Mouse (Mus musculus) heart, embryonic 15.5 days (tissue): ENCODE data around the gene Psmb5. TPM values are rescaled to one million over a fixed set of nuclear protein-coding genes. Genes with fewer than 3 reads are reported as not detected.

Source experiments
- ATAC-seq: fragments of 200-750 bp; cut with Nextera tagmentation; replicated peaks from 2 replicates; pipeline ENCODE4 v1.8.0; 2017; ENCODE audit warnings: low read depth, moderate TSS enrichment; ENCODE audit not compliant: insufficient number of reproducible peaks, insufficient read depth, low FRiP score
- H3K27ac ChIP-seq: fragments of 300-500 bp; sonication (generic); 2 replicates; pipeline ENCODE4 v1.5.1; 2015; ENCODE audit warnings: mild to moderate bottlenecking, inconsistent platforms
- H3K27me3 ChIP-seq: fragments of 300-500 bp; sonication (generic); 2 replicates; pipeline ENCODE4 v1.6.1; 2015; ENCODE audit warnings: inconsistent platforms
- H3K36me3 ChIP-seq: fragments of 300-500 bp; sonication (generic); 2 replicates; pipeline ENCODE4 v1.6.1; 2015; ENCODE audit warnings: mild to moderate bottlenecking, inconsistent platforms
- H3K4me1 ChIP-seq: fragments of 300-500 bp; sonication (generic); replicated peaks from 2 replicates; pipeline ENCODE4 v1.6.1; 2015; ENCODE audit warnings: inconsistent platforms
- H3K4me2 ChIP-seq: fragments of 300-500 bp; sonication (generic); 2 replicates; pipeline ENCODE4 v1.6.1; 2015; ENCODE audit warnings: inconsistent platforms, mild to moderate bottlenecking, moderate library complexity
- H3K4me3 ChIP-seq: fragments of 300-500 bp; sonication (generic); 2 replicates; pipeline ENCODE4 v1.5.1; 2015; ENCODE audit warnings: mild to moderate bottlenecking, inconsistent platforms
- H3K9ac ChIP-seq: fragments of 300-500 bp; sonication (generic); 2 replicates; pipeline ENCODE4 v1.6.1; 2015; ENCODE audit warnings: mild to moderate bottlenecking, inconsistent platforms
- H3K9me3 ChIP-seq: fragments of 300-500 bp; sonication (generic); replicated peaks from 2 replicates; pipeline ENCODE4 v1.6.1; 2016; ENCODE audit warnings: inconsistent platforms
- WGBS: fragments of 180-500 bp; shearing (Covaris S2); methylation state at CpG from one replicate; pipeline ENCODE4 v1.1.7; 2015; ENCODE audit warnings: mixed read lengths; 5-methylcytosine and 5-hydroxymethylcytosine counted together
- polyA plus RNA-seq: library from polyadenylated mRNA; unstranded; fragments of >200 nt; fragmentation: Nextera tagmentation; extraction: Ambion mirVana; gene quantifications from 2 replicates; pipeline ENCODE4 v1.2.1, GENCODE M21; 2015

The Psmb5 gene
- polyA plus RNA-seq, result 294 and 335 TPM in 2 replicates

DNA sequence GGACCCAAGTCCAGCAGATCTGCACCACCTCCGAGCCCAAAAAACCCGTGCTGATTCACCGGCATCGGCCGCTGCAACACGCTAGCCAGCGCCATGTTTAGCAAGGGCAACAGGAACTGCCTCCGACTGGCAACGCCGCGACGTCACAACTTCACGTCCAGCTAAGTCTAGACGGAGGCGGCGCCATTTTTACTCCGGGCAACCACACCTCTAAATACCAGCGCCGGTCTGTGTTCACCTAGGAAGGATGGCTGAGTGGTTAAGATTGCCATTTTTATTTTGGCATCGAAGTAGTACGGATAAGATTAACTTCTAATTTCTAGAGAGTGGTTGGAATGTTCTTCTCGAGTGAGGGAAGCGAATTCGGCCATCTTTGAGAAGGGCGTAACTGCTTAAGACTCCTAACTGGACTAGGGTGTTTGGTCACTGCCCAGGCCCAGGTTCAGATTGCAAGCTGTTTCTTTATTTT, at the start of gene Psmb5:
Gene Psmb5 (minus strand): TSS at position 126 of the 469 bp plus-strand sequence.
- H3K9ac ChIP-seq, result peak within 1 kb of the TSS; percentile 87
- ATAC-seq, result peak; percentile 86
- H3K4me2 ChIP-seq, result peak within 1 kb of the TSS; percentile 74
- under 1% methylated on average over 25 of the region's 25 CpGs for WGBS
- H3K9me3 ChIP-seq, result no peaks in the 10 kb centered on the region
- H3K27ac ChIP-seq, result peak within 1 kb of the TSS; percentile 68
- H3K4me1 ChIP-seq, result peaks cover 9% of the 10 kb centered on the region; the same call in 1 of the 2 replicates
- H3K36me3 ChIP-seq, result peaks cover 22% of the 10 kb centered on the region
- H3K4me3 ChIP-seq, result peak within 1 kb of the TSS; percentile 81
- H3K27me3 ChIP-seq, result no peaks in the 10 kb centered on the region

DNA sequence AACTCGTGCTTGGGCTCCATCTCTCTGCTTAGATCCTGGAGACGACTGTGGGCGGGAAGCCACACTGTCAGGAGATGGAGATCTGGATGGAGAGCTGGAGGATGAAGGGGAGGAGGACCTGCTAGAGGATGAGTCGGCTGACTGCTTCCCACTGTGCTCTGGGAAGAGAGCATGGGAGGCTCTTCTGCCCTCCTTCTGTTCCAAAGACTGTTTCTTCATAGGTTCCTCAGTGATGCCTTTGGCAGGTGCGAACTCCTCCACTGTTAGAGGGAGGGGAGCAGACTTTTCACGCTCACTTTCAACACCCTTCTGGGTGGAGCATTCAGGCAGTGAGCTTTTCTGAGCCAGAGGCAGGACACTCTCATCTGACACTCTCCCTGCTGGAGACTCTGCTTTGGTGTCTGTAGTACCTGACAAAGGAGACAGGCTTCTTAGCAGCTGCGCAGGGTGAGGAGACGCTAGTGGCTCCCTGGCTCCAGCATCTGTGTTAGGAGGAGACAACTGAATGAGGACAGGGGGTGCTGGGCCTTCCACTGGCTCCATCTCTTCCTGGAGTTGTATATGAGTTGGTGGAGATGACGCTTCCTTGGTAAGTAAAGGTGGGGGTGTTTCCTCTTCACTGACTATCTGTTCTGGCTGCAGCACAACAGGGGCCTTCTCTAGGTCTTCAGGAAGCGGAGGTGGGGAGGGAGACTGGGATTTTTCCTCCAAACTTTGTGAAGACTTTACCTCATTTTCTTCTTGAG, 46.8 kb upstream of the Psmb5 start:
- Histone ChIP-seq H3K36me3 (peaks cover 96% of the 10 kb centered on the region), H3K9ac (no peak overlapping the region), H3K27ac (no peak overlapping the region), H3K4me3 (no peak overlapping the region), H3K9me3 (no peaks in the 10 kb centered on the region), H3K4me1 (no peaks in the 10 kb centered on the region), H3K4me2 (no peak overlapping the region), H3K27me3 (no peaks in the 10 kb centered on the region)
- 88% methylated on average over 10 of the region's 10 CpGs for WGBS
- no peak for ATAC-seq

DNA sequence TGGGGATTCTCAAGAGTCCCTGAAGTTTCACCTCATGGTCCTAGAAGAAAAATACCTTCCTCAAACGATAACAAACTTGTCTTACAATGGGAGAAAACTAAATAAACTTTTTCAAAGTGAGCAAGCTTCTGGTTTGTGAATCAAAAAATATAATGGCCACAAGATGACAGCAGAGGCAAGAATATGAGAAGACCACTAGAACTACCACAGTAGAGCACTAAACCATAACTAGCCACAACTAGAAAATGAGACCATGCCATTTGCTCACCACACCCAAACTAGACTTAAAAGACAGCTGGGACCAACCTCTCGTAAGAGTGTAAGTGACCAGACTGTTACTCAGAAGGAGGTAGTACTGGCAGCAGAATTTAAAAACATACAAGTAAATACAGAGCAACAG, 42.2 kb upstream of the Psmb5 start:
- Histone ChIP-seq H3K9me3 (no peaks in the 10 kb centered on the region), H3K4me2 (no peak overlapping the region), H3K27me3 (no peaks in the 10 kb centered on the region), H3K36me3 (peaks cover 93% of the 10 kb centered on the region), H3K27ac (no peak overlapping the region), H3K9ac (no peak overlapping the region), H3K4me3 (no peak overlapping the region), H3K4me1 (no peaks in the 10 kb centered on the region)
- 88% methylated on average over 2 of the region's 2 CpGs for WGBS
- no peak for ATAC-seq

DNA sequence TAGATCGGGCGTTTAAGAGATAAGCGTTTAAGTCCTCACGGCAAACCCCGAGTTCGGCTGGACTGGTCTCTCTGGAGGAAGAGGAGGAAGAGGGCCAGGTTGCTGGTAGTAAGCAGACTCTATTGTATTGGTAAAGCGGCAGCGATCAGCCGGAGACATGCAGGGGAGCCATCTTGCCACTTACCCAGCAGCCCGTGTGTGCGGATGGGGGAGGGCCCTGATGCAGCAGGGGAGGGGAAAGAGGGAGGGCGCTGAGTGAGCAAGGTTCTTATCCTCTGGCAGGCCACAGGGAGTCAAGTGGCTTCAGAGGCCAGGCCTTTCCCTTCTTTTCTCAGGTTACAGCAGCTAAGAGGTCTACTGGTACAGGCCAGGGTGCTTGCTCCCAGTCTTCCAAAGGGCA, 35.7 kb upstream of the Psmb5 start:
- no peaks in the 10 kb centered on the region for H3K27me3 ChIP-seq
- H3K36me3 ChIP-seq, result peaks cover 57% of the 10 kb centered on the region
- H3K4me2 ChIP-seq, result peak overlapping the region; percentile 74
- no peaks in the 10 kb centered on the region for H3K9me3 ChIP-seq
- peak overlapping the region; percentile 76 for H3K9ac ChIP-seq
- ATAC-seq, result peak; percentile 91
- peaks cover 33% of the 10 kb centered on the region for H3K4me1 ChIP-seq
- H3K4me3 ChIP-seq, result peak overlapping the region; percentile 62
- WGBS, result 0% methylated on average over 12 of the region's 12 CpGs
- peak overlapping the region; percentile 88 for H3K27ac ChIP-seq

DNA sequence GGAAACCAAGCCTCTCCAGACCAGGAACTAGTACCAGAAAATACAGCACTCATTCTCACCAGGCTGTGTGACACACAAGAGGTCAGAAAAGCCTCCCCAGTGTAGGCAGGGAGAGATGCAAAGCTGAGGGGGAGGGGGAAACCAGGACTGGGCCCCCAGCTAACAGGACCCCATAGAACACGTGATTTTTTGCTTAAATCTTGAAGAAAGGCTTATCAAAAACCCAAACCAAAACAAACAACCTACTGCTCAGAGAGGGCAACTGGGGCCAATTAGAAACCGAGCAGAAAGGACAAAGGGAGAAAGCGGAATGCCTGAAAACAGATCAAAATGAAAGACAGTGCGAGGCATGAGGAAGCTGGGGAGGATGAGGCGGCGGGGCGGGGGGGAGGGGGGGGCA, 35.0 kb upstream of the Psmb5 start:
- peak overlapping the region; percentile 88 for H3K27ac ChIP-seq
- 0% methylated on average over 7 of the region's 7 CpGs for WGBS
- H3K4me3 ChIP-seq, result peak overlapping the region; percentile 62
- H3K27me3 ChIP-seq, result no peaks in the 10 kb centered on the region
- H3K4me1 ChIP-seq, result peaks cover 33% of the 10 kb centered on the region
- H3K36me3 ChIP-seq, result peaks cover 59% of the 10 kb centered on the region
- H3K9me3 ChIP-seq, result no peaks in the 10 kb centered on the region
- ATAC-seq, result no peak
- peak overlapping the region; percentile 74 for H3K4me2 ChIP-seq
- peak overlapping the region; percentile 76 for H3K9ac ChIP-seq

DNA sequence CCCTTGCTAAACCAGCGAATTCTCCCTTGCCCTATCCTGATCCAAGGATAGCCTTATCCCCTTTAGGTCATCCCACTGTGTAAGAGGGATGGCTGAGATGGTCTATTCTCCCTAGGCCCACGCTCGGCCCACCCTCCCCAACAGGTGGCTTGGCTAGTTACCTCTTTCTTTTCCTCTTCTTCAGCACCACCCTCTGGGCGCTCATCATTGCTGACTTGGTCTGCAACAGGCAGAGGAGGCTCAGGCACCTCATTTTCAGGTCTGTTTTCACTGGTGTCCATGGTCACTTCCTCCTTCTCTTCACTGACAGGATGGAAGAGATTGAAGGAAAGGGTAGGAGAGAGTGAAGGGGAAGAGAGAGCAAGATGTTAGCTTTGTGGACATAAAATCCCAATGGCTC, 33.7 kb upstream of the Psmb5 start:
- peak overlapping the region; percentile 38; the same call in 1 of the 2 replicates for H3K27ac ChIP-seq
- no peak for ATAC-seq
- 77% methylated on average over 4 of the region's 4 CpGs for WGBS
- no peak overlapping the region for H3K4me2 ChIP-seq
- H3K36me3 ChIP-seq, result peaks cover 61% of the 10 kb centered on the region
- no peak overlapping the region for H3K9ac ChIP-seq
- peaks cover 33% of the 10 kb centered on the region for H3K4me1 ChIP-seq
- H3K27me3 ChIP-seq, result no peaks in the 10 kb centered on the region
- H3K9me3 ChIP-seq, result no peaks in the 10 kb centered on the region
- no peak overlapping the region for H3K4me3 ChIP-seq

DNA sequence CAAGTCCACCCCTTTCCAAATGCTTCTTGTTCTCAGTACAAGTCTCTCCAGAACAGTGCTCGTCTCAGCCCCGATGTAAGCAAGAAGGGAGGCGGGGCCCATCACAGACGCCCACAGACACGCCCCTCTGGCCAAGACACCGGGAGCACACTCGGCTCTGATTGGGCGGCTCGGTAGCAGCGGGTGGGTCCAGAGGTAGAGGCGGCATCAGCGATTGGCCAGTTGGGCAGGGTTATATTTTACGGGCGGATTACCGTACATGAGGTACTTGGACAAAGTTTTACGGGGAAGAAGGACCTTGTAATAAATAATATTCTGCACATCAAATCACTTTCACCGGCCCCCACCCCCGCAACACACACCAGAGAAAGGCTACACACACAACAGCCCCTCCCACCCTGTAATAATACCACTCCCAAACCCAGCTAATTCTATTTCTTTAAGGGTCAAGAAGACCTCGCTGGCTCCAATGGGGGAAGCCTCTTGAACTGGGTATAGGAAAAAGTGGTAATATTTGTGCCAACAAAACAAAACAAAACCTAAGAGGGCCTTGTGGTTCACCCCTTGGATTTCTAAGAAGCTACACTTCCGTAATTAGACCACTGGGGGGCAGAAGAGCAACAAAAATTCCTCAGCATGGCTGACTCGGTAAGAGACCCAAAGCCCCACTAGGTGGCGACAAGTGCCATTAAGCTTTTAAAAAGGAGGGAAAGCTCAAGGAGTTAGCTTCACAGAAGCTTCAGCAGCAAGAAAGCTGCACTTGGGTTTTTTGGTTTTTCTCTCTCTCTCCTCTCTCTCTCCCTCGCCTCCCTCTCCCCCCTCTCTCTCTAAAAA, 33.0 kb upstream of the Psmb5 start:
- H3K36me3 ChIP-seq, result peaks cover 61% of the 10 kb centered on the region
- 0 out of 2 replicates have a peak, but pooled peaks have one; percentile 7 for ATAC-seq
- H3K27me3 ChIP-seq, result no peaks in the 10 kb centered on the region
- H3K4me3 ChIP-seq, result no peak overlapping the region
- H3K27ac ChIP-seq, result no peak overlapping the region
- peaks cover 33% of the 10 kb centered on the region for H3K4me1 ChIP-seq
- no peak overlapping the region for H3K4me2 ChIP-seq
- 59% methylated on average over 23 of the region's 23 CpGs for WGBS
- no peak overlapping the region for H3K9ac ChIP-seq
- H3K9me3 ChIP-seq, result no peaks in the 10 kb centered on the region

DNA sequence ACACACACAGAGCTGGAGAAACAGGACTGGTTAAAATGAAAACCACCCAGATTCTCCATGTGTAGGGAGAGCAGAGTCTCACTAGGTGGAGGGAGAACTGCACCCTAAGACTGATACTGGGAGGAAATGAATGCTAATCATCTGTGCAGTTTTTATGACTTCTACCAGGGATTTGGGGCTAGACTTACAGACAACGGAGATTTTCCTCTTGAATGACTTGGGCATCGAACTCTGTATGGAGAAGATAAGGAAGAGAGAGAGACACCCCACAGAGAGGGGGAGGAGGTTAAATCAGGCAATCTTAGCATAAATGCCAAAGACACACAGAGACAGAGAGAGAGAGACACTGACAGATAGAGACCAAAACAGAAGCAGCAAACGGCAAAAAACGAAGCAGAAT, 30.1 kb upstream of the Psmb5 start:
- H3K4me1 ChIP-seq, result peaks cover 22% of the 10 kb centered on the region
- no peak overlapping the region for H3K4me3 ChIP-seq
- H3K9me3 ChIP-seq, result no peaks in the 10 kb centered on the region
- no peak for ATAC-seq
- no peak overlapping the region for H3K27ac ChIP-seq
- H3K4me2 ChIP-seq, result no peak overlapping the region
- 76% methylated on average over 4 of the region's 4 CpGs for WGBS
- no peaks in the 10 kb centered on the region for H3K27me3 ChIP-seq
- no peak overlapping the region for H3K9ac ChIP-seq
- H3K36me3 ChIP-seq, result peaks cover 84% of the 10 kb centered on the region

DNA sequence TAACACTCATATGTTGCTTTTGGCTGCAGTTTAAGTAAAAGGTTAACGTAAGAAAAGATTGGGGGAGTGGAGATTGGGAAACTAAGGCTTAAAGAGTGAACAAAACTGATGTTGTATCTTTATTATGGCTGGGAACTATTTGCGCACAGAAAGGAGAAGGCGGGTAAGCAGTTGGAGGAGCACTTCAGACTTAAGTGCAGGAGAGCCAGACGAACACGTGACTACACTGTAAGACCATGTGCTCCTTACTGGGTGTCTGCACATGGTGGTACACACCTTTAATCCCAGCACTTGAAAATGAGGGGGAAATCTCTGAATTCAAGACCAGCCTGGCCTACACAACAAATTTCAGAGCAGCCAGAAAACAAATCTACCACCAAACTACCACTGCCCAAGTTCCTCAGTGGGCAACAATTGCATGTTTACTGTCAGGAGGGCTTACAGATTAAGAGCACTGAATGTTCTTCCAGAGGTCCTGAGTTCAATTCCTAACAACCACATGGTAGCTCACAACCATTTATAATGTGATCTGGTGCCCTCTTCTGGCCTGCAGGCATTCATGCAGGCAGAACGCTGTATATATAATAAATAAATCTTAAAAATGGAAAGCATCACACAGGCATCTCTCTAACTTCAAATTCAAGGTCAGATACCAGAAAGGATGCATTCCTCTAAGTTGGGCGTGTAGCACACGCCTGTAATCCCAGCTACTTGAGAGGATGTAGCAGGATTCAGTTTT, 29.2 kb upstream of the Psmb5 start:
- H3K27me3 ChIP-seq, result no peaks in the 10 kb centered on the region
- H3K4me3 ChIP-seq, result no peak overlapping the region
- H3K9me3 ChIP-seq, result no peaks in the 10 kb centered on the region
- H3K27ac ChIP-seq, result no peak overlapping the region
- no peak for ATAC-seq
- peaks cover 14% of the 10 kb centered on the region for H3K4me1 ChIP-seq
- WGBS, result 90% methylated on average over 8 of the region's 8 CpGs
- H3K9ac ChIP-seq, result no peak overlapping the region
- H3K36me3 ChIP-seq, result peaks cover 92% of the 10 kb centered on the region
- H3K4me2 ChIP-seq, result no peak overlapping the region

DNA sequence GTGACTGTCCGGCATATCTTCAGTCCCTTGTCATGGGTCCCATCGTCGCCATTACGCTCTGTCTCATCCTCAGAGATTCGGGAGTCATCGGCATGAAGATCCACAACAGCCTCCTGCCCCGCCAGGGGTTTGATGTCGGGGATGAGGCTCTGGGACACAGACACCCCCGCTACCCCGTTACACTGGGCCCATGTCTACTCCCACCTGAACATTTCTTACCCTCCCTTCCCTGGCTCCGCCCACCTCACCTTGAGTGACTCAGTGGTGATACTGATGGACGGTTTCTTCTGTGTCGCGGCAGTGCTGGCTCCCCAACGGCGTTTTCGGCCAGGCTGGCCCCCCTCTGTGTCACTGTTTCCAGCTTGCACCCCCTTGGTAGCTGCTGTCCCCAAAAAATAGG, 28.6 kb upstream of the Psmb5 start:
- WGBS, result 94% methylated on average over 17 of the region's 17 CpGs
- no peak for ATAC-seq
- Histone ChIP-seq H3K9ac (no peak overlapping the region), H3K4me1 (peaks cover 10% of the 10 kb centered on the region), H3K4me2 (no peak overlapping the region), H3K36me3 (peaks cover 87% of the 10 kb centered on the region), H3K4me3 (no peak overlapping the region), H3K27me3 (no peaks in the 10 kb centered on the region), H3K9me3 (no peaks in the 10 kb centered on the region), H3K27ac (no peak overlapping the region)

DNA sequence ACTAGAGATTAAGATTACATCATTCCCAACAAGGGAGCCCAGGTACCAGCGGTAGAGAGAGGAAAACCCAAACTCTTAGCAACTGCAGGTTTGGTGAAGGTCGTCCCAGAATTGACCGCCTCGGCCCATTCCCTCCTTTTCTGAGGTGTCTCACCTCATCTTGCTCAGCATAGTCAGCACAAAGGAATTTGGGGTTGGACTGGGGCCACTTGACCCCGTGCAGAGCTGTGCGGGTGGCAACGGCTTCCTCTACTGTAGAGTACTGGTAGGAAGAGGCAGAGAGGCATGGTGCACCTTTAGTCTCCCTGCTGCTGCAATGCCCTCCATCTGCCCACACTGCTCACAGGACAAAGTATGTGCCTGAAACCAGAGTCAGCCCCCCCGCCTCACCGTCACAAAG, 26.5 kb upstream of the Psmb5 start:
- Histone ChIP-seq H3K4me3 (no peak overlapping the region), H3K9me3 (no peaks in the 10 kb centered on the region), H3K4me2 (no peak overlapping the region), H3K27ac (no peak overlapping the region), H3K27me3 (no peaks in the 10 kb centered on the region; the same call in 1 of the 2 replicates), H3K36me3 (peaks cover 69% of the 10 kb centered on the region), H3K9ac (no peak overlapping the region), H3K4me1 (peaks cover 16% of the 10 kb centered on the region)
- ATAC-seq, result no peak
- WGBS, result 64% methylated on average over 9 of the region's 9 CpGs
